Mouse (Mus musculus) neutrophil, adult 59 days (primary cell): ENCODE data around the gene B9d2. TPM values are rescaled to one million over a fixed set of nuclear protein-coding genes. Genes with fewer than 3 reads are reported as not detected.

Experiments
- total RNA-seq, 2 experiments: library from RNA; stranded (reverse); gene quantifications; 1 replicate in 1 of 2; 2 replicates in 1 of 2; pipeline ENCODE4 v1.2.4; 2023

The B9d2 gene
- 10 to 100 TPM; 26.2 to 28.7 TPM for total RNA-seq

GRCm38 (mm10) chr7:25680514-25681258 is at the start of gene B9d2:
B9d2 (plus strand) TSS chr7:25680780.

GRCm38 (mm10) chr7:25658657-25659472 is 21.7 kb upstream of the B9d2 start, which contains the start of the genes Bckdha and Exosc5:
Bckdha (minus strand) TSS chr7:25658981.
Exosc5 (plus strand) TSS chr7:25659164.

GRCm38 (mm10) chr7:25674719-25675300 is 5.8 kb upstream of the B9d2 start, which contains the start of gene Tmem91:
Tmem91 (minus strand) TSS chr7:25675166.

GRCm38 (mm10) chr7:25686680-25687531 is 6.3 kb downstream of the B9d2 start, which contains the start of gene Tgfb1:
Tgfb1 (plus strand) TSS chr7:25687002.

GRCm38 (mm10) chr7:25718788-25719417 is 38.3 kb downstream of the B9d2 start, which contains the start of gene Ccdc97:
Ccdc97 (minus strand) TSS chr7:25719088.

Other genes starting within 250 kb of the B9d2 start
- gene Ceacam1, start 203.2 kb upstream of the B9d2 start, total RNA-seq, result 100 to 1,000 TPM; 245 to 270 TPM
- gene Ceacam2, start 140.9 kb upstream of the B9d2 start, total RNA-seq, result 10 to 100 TPM; 33.5 to 35.1 TPM
- gene Erich4, start 64.9 kb upstream of the B9d2 start, total RNA-seq, result not detected
- gene Dmac2, start 61.4 kb upstream of the B9d2 start, total RNA-seq, result 10 to 100 TPM; 21.2 to 25.3 TPM
- 10 to 100 TPM; 16.3 to 24.1 TPM for gene B3gnt8, start 54.1 kb upstream of the B9d2 start, total RNA-seq
- gene Bckdha, start 21.8 kb upstream of the B9d2 start, total RNA-seq, result 10 to 100 TPM; 41.4 to 49.7 TPM
- gene Exosc5, start 21.6 kb upstream of the B9d2 start, total RNA-seq, result 10 to 100 TPM; 27.7 to 34.1 TPM
- under 1 TPM in 1 of 2 experiments, not detected in 1; 0.42 TPM for gene Tmem91, start 5.6 kb upstream of the B9d2 start, total RNA-seq
- 100 to 1,000 TPM; 166 to 200 TPM for gene Tgfb1, start 6.2 kb downstream of the B9d2 start, total RNA-seq
- gene Ccdc97, start 38.3 kb downstream of the B9d2 start, total RNA-seq, result 10 to 100 TPM; 66.4 to 74.4 TPM
- gene Hnrnpul1, start 74.0 kb downstream of the B9d2 start, total RNA-seq, result 100 to 1,000 TPM; 199 to 224 TPM
- gene Axl, start 107.9 kb downstream of the B9d2 start, total RNA-seq, result 1 to 10 TPM; 4.0 to 6.3 TPM
- gene Cyp2s1, start 136.1 kb downstream of the B9d2 start, total RNA-seq, result not detected
- gene Cyp2b10, start 216.8 kb downstream of the B9d2 start, total RNA-seq, result not detected